Mouse (Mus musculus) small intestine, adult 2 months (tissue): ENCODE measurements around the gene Gabrb1. TPM values are rescaled to one million over a fixed set of nuclear protein-coding genes. Genes with fewer than 3 reads are reported as not detected.

Experiments used
- H3K27ac ChIP-seq: fragments of 200-500 bp; 2 replicates; pipeline ENCODE4 v1.5.1; 2012; ENCODE audit warnings: low read depth, low read length, control low read depth, inconsistent platforms; ENCODE audit not compliant: insufficient read depth
- H3K27me3 ChIP-seq: fragments of 200-500 bp; 2 replicates; pipeline ENCODE4 v1.6.1; 2012; ENCODE audit warnings: mild to moderate bottlenecking, moderate library complexity, low read length, inconsistent platforms; ENCODE audit not compliant: control insufficient read depth, insufficient read depth
- H3K36me3 ChIP-seq: fragments of 200-500 bp; 2 replicates; pipeline ENCODE4 v1.6.1; 2012; ENCODE audit warnings: mild to moderate bottlenecking, low read length, control low read depth, inconsistent platforms; ENCODE audit not compliant: control insufficient read depth, insufficient read depth
- H3K4me1 ChIP-seq: fragments of 200-500 bp; 2 replicates; pipeline ENCODE4 v1.6.1; 2012; ENCODE audit warnings: low read length, inconsistent platforms, mixed read lengths; ENCODE audit not compliant: control insufficient read depth, insufficient read depth, insufficient read length
- H3K4me3 ChIP-seq: fragments of 200-500 bp; 2 replicates; pipeline ENCODE4 v1.5.1; 2012; ENCODE audit warnings: low read depth, mild to moderate bottlenecking, control low read depth, inconsistent platforms, low read length, moderate library complexity
- CTCF ChIP-seq: fragments of 200-500 bp; IDR thresholded peaks from 2 replicates; pipeline ENCODE4 v1.5.1; 2012; ENCODE audit warnings: low read depth, mild to moderate bottlenecking, control low read depth, inconsistent platforms, low read length, moderate library complexity, mixed read lengths; ENCODE audit not compliant: insufficient replicate concordance, insufficient read length; ENCODE audit errors: extremely low read depth
- POLR2A ChIP-seq: fragments of 200-500 bp; IDR thresholded peaks from 2 replicates; pipeline ENCODE4 v1.6.1; 2012; ENCODE audit warnings: low read depth, mild to moderate bottlenecking, control low read depth, inconsistent platforms, low read length, moderate library complexity
- WGBS: fragments of 180-500 bp; shearing (Covaris S2); methylation state at CpG from one replicate; pipeline ENCODE4 v1.1.7; 2018; 5-methylcytosine and 5-hydroxymethylcytosine counted together
- polyA plus RNA-seq: library from polyadenylated mRNA; depleted of rRNA; stranded (reverse); fragments of >200 nt; gene quantifications from 2 replicates; pipeline ENCODE4 v1.2.3, GENCODE M21; 2012

Gabrb1 gene
- polyA plus RNA-seq, 1 experiment = not detected

- Histone ChIP-seq H3K4me3 (no peak overlapping the region), H3K36me3 (no peaks in the 10 kb centered on the region), H3K4me1 (no peaks in the 10 kb centered on the region), H3K27ac (no peak overlapping the region), H3K27me3 (no peaks in the 10 kb centered on the region)
- no peak for TF ChIP-seq CTCF
- TF ChIP-seq POLR2A = no peak
- 91% methylated on average over 6 of the region's 6 CpGs for WGBS
Observed at GRCm38 (mm10) chr5:72076781-72077180, 418.9 kb downstream of the Gabrb1 start.

DNA sequence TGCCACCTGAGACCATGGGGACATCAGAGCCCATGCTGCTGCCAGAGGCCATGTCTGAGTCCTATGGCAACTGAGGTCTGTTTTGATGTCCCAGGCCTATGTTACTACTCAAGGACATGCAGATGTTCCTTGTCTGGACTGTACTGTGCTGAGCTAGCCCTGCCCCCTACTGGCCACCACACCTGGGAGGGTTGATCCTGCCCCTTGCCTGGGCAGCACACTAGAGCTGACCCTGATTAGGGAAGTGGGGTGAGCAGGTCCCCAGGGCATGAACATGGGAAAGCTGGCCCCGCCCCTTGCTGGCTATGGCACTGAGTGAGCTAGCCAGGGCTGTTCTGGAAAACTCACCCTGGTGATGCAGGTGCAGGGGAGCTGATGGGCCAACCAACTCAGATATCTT lies 428.6 kb downstream of the Gabrb1 start:
- Histone ChIP-seq H3K4me1 (no peaks in the 10 kb centered on the region), H3K27me3 (no peaks in the 10 kb centered on the region), H3K27ac (no peak overlapping the region), H3K36me3 (no peaks in the 10 kb centered on the region), H3K4me3 (no peak overlapping the region)
- 87% methylated on average over 1 of the region's 1 CpGs for WGBS
- TF ChIP-seq CTCF = no peak
- TF ChIP-seq POLR2A = no peak

DNA sequence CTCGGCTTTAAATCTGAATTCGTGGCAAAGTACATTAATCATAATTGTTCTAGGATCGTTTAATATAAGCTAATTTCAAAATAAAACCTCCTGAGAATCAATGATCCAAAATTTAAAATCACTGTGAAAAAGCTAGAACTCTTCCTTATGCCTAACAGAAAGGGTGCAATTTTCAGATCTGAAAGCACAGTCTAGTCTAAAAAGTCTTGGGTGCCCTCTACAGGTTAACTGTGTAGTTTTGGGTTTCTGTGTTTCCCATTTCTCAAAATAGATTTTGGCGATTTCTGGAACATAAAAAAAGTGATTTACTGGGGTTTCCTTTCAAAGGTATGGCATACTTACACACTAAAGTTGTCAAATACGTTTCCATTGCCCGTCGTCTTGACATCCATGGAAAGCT lies 436.7 kb downstream of the Gabrb1 start:
- no peaks in the 10 kb centered on the region for H3K27me3 ChIP-seq
- H3K36me3 ChIP-seq = no peaks in the 10 kb centered on the region
- no peak overlapping the region for H3K27ac ChIP-seq
- no peak overlapping the region for H3K4me3 ChIP-seq
- 48% methylated on average over 7 of the region's 7 CpGs for WGBS
- TF ChIP-seq POLR2A (no peak), CTCF (no peak)
- no peaks in the 10 kb centered on the region for H3K4me1 ChIP-seq

- no peaks in the 10 kb centered on the region for H3K36me3 ChIP-seq
- H3K4me3 ChIP-seq = no peak overlapping the region
- TF ChIP-seq CTCF (no peak), POLR2A (no peak)
- no peaks in the 10 kb centered on the region for H3K27me3 ChIP-seq
- no peaks in the 10 kb centered on the region for H3K4me1 ChIP-seq
- 84% methylated on average over 2 of the region's 2 CpGs for WGBS
- H3K27ac ChIP-seq = no peak overlapping the region
Observed at GRCm38 (mm10) chr5:72095015-72095414, 437.1 kb downstream of the Gabrb1 start.

DNA sequence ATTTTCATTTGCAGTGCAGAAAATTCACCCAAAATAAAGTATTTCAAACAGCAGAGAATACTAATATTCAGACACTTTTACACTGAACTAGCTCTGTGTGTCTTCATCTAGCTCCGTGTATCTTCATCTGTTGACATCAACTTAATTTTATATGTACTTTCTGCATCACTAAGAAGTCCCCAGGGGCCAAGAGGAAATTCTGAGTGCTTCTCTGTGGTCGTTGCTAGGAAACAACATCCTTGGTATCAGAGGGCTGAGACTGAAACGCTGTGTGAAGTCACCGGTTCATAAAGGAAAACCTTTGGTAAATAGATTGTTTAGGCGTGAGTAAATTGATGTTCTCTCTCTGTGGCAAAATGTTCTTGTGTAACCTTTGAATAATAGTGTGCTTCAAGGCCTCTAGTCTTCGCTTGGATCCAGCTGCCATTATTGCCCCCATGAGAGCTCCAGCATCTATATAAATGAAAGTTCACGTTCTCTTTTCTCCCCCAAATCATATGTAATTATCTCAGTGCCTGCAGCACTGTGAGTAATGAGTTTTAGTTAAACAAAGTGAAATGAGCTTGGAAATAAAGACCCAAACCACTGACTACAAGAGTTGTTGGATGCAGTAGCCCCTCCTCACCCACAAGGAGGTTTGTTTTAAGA lies 446.5 kb downstream of the Gabrb1 start:
- no peak for TF ChIP-seq POLR2A
- no peak for TF ChIP-seq CTCF
- WGBS = 58% methylated on average over 7 of the region's 7 CpGs

GRCm38 (mm10) chr5:72122414-72123037 lies 464.6 kb downstream of the Gabrb1 start:
- no peaks in the 10 kb centered on the region for H3K4me1 ChIP-seq
- TF ChIP-seq CTCF = no peak
- TF ChIP-seq POLR2A = no peak
- H3K27me3 ChIP-seq = no peaks in the 10 kb centered on the region
- 80% methylated on average over 6 of the region's 6 CpGs for WGBS
- no peak overlapping the region for H3K27ac ChIP-seq
- no peak overlapping the region for H3K4me3 ChIP-seq
- no peaks in the 10 kb centered on the region for H3K36me3 ChIP-seq

More for the DNA sequence above, 446.5 kb downstream of the Gabrb1 start:
- H3K27me3 ChIP-seq = no peaks in the 10 kb centered on the region
- H3K4me1 ChIP-seq = no peaks in the 10 kb centered on the region
- H3K27ac ChIP-seq = no peak overlapping the region
- H3K36me3 ChIP-seq = no peaks in the 10 kb centered on the region
- H3K4me3 ChIP-seq = no peak overlapping the region

- no peaks in the 10 kb centered on the region for H3K27me3 ChIP-seq
- H3K27ac ChIP-seq = no peak overlapping the region
- 86% methylated on average over 4 of the region's 4 CpGs for WGBS
- no peak overlapping the region for H3K4me3 ChIP-seq
- no peaks in the 10 kb centered on the region for H3K4me1 ChIP-seq
- no peak for TF ChIP-seq POLR2A
- no peak for TF ChIP-seq CTCF
- H3K36me3 ChIP-seq = no peaks in the 10 kb centered on the region
Observed at GRCm38 (mm10) chr5:72126681-72127080, 468.8 kb downstream of the Gabrb1 start.
